Mouse (Mus musculus): Measurements from ENCODE around the gene Pamr1. TPM values are rescaled to one million over a fixed set of nuclear protein-coding genes. Genes with fewer than 3 reads are reported as not detected.
A peak's percentile ranks its signal among the peaks of the same experiment; 100 is the strongest.

Pamr1 gene
- total RNA-seq (2021), result 1 to 10 TPM; 4.5 to 5.8 TPM

DNA sequence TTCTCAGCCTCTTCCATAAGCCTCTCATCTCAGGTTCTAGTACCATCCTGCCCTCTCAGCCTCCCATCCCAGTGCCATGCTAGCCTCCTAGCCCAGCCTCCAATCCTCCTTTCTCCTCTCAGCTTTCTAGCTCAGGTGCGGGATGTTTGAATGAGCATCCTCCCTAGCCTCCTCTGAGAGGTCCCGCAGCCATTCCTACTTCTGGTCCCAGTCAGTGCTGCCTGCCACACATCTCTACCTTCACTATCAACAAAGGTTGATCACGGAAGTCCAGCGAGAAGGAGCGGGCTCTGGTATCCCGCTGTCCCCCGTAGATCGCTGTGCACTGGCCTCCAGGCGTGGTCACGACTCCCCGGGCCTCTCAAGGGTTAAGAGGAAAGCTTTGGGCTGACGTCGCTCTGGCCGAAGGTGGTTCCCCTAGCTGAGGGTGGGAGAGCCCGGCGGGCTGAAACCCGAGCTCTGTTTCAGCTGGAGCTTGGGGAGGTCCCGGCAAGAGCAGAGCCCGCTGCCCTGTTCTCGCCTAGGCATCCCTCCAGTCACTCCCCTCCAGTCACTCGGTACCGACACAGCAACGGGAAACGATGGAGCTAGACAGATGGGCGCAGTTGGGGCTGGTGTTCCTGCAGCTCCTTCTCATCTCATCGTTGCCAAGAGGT lies at the start of gene Pamr1:
TSS of gene Pamr1 (plus strand) at position 402 of the 656 bp plus-strand sequence.
- intact Hi-C loops (cut with DNase I), result no loop called here
- peak; percentile 44 for DNase-seq

DNA sequence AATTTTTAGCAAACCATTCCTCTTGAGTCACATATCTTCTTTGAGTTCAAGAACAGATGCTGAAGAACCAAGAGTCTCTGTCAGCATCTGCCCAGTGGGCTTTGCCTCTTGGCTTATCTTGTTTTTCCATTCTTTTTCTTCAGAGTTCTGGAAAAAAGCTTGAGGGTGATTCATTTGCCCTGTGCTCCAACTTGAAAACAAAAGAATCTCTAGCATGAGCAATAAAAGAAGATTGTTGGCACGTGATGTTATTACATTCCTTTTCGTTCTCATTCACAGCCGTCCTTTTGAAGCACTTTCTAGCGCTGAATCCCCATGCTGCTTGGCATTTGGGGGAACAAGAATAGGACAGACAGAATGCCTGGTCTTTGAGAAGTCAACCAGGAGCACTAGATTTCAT lies 42.2 kb upstream of the Pamr1 start:
- intact Hi-C loops (cut with DNase I), result no loop called here
- no peak for DNase-seq

DNA sequence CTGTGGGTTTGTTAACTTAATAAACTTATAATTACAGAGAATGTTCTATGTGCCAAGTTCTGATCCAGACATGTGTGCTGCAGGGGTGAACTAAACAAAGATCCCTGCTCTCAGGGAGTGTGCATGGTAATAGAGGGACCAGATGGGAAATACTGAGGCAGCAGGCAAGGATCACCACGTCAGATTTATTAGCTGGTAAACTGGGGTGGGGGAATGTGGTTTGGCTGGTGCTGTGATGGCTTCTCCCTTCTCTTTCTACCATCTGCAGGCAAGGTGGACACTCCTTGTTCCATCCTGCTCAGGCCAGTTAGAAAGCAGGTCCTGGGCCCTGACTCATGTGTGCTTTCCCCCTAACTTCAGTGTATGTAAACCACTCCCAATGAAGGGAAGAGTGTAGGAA lies 41.7 kb upstream of the Pamr1 start:
- no peak for DNase-seq
- intact Hi-C loops (cut with DNase I), result no loop called here

DNA sequence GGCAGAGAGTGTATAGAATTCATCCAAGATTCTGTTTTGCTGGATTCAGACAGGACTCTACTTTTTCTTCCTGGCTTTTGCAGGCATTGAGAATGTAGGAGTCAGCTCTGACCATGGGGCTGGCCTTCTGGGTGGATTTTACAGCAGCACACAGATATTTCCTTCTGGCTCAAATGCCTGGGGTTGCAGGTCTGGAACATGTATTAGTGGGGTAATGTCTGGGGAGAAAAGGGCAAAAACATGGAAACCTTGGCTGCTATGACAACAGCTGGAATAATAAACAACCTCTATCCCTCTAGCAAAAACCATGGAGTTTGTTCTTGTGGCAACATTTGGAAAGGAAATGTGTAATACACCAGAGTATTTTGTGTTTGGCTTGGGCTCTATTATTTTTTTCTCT lies 29.9 kb upstream of the Pamr1 start:
- intact Hi-C loops (cut with DNase I), result no loop called here
- no peak for DNase-seq

DNA sequence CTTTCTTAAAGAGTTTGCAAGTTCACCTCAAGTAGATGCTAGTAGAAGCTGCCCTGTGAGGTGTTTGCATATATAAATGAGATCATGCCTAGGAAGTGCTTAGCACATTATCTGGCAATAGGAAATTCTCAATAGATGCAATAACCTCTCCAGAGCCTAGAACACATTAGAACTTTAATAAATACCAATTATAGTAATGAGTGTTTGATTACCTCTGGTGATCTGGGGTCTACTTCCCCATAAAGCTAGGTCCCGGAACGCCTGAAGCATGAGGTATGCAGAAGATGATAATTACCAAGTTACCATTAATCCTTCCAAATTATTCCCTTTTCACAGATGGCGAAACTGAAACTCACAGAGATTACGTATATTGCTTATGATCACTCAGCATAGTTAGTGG lies 22.2 kb upstream of the Pamr1 start:
- intact Hi-C loops (cut with DNase I), result no loop called here
- DNase-seq, result no peak

DNA sequence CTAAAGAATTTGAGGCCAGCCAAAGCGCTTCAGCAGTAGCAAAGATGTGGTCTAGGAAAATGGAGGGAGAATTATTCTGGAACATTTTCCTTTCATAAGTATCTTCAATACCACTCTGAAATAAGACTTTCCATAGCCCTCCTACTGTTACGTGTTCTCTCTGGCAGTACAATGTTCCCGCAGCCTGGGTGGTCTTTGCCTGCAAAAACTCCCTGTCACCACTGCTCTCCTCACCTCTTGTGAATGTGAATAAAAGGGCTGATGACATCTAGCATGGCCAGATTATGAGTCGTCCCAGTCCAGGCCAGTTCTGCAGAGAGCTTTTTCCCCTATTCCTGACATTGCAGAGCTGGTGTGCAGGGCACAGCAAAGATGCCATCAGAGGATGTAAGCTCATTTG lies 16.4 kb upstream of the Pamr1 start:
- DNase-seq, result no peak
- intact Hi-C loops (cut with DNase I), result no loop called here

DNA sequence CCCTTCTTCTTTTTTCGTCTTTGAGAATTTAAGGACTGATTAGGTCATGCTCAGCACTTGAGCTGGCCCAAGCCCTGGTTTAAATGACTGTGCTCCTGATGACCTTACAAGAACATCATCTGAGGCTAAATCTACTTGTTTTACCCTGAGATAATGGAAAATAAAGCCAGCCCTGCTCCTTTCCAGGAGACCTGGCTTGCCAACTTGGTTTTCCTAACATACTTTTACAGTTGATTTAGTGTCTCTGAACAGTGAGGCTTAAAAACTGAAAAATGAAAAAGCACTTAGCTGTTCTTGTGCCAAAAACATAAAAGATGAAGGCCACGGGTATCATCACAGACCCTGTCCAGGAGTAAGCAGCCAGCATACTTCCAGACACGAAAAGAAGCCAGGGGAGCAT lies 13.0 kb upstream of the Pamr1 start:
- no peak for DNase-seq
- intact Hi-C loops (cut with DNase I), result no loop called here

DNA sequence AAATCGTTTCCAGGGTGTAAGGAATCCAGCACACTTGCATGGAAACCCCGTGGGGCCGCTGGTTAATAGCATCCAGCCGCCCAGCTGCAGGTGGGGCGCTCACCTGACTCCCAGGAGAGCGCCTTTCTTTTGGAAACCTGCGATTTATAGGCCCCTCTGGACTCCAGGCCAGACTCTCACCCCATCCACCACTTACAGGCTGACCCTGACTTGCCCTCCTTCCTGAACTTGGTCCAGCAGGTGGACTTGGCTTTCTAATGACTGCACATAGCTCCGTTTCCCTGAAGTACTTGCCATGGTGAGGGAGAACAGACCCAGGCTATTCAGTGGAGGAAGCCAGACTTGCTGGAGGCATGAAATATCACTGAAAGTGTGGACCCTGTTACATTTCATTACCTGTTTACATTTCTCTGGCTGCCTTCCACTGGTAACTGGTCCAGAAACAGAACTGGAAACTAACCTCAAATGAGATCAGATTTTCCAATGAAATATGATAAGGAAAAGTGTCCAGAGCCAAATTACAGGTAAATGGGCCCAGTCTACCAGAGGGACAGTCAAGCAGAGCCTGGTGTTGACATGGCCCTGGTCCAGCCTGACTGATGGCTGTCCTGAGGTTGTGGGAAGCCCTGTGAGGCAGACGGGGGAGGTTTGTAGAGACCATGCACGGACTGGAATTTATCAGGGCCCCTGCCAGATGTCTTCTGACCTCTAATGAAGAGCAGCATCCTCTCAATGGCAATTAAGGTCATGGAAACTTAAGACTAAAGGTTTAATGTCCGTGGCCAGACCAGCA lies 9.2 kb upstream of the Pamr1 start:
- intact Hi-C loops (cut with DNase I), result no loop called here
- no peak for DNase-seq

DNA sequence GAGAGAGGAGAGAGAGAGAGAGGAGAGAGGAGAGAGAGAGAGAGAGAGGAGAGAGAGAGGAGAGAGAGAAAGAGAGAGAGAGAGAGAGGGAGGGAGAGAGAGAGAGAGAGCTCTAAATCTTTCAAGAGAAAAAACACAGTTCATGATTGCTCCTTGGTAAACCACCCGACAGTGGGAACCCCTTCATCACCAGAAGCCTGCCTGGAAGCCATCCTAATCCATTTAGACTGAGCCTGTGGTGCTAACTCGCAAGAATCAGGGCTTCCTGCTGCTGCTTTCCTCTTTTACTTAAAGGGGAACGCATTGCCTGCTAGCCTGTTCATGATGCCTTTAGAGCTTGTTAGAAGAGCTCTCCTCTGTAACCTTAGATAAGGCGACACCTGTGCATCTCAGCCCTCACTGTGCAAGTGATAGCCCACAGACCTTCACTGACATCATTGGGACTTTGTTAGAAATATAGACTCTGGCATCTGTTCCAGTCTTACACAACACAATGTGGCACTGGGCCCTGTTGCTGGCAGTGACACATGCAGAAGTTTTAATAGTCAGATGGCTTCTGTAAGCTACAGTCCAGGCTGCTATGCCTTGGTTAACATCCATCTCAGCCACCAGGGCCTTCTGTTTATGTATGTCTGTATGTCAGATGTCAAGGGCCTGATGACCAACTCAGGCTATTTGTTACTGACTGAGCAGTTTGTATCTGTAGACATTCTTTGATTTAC lies 8.2 kb upstream of the Pamr1 start:
- intact Hi-C loops (cut with DNase I), result no loop called here
- no peak for DNase-seq

DNA sequence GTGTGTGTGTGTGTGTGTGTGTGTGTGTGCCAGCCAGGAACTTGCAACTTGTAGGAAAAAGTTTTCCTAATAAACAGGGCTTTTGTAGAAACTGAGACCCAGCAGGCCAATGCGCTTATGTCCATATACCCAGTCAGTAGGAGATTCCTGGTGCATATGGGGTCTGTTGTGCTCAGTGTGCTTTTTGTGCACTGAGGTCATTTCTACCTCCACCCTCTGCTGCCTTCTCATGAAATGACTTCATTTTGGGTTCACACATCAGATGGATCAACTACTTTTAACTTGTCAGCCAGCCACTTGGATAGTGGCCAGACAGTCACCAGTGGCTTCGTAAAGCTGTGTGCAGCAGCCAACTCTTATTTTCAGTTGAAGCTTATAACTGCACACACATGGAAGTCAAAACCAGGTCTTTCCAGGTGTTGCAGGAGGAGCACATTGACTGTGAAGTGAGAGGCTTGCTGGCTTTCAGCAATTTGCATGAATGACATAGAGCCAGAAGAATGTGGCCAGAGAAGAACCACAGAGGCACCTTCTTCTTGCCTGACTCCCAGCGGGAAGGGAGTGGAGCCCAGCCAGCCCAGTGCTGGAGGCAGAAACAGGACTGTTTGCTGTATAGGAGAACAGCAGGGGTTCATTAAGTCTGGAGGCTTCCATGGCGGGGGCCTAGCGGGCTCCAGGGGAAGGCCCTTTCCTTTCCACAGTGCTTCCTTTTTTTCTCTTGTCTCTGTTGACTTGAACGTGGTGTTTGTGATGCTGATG lies 5.7 kb upstream of the Pamr1 start:
- no peak for DNase-seq
- intact Hi-C loops (cut with DNase I), result no loop called here

DNA sequence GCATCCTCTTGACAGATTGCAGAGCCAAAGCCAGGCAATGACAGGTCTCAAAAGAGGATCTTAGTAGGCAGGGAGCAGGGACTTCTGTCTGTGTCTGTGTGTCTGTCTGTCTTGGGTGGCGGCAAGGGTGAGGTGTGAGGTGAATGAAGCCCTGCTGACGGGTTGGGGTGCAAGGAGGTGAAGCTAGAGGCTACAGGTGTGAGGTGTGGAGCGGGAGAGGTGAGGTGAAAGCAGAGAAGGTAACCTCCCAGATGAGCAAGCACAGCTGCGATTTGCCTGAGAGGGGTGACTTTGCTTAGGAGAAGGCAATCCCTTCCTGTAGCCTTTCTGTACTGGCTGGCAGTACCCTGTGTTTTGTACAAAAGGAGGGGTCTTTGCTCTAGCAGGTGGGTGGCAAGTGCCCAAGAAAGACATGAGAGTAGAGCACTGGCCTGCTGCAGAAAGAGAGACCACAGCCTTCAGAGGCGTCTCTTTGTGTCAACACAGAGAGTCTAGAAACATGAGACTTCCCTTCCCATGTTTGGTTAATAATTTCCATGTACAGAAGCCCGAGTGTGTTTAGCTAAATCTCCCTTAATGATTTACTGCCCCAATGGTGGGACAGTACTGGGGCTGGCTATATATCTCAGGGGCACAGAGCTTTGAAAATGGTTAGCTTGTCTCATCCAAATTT lies 1.2 kb downstream of the Pamr1 start:
- no peak for DNase-seq
- intact Hi-C loops (cut with DNase I), result no loop called here

DNA sequence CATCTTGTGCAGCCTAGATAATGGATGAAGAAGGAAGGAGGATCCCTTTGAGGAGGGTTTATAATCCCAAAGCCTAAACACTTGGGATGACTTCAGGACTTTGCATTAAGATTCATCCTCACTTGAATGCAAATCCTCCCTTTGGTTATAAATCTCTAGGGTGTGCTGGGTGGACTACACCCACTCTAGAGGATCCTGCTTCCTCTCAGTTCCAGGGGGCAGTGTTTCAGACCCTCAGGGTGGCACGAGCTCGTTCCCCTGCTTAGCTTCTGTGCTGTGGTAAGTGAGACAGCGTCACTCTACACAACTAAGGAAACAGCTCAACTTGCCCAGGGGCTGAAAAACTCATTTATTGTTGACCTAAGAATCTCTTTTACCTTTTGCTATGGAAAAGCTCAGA lies 1.8 kb downstream of the Pamr1 start:
- intact Hi-C loops (cut with DNase I), result no loop called here
- DNase-seq, result no peak

DNA sequence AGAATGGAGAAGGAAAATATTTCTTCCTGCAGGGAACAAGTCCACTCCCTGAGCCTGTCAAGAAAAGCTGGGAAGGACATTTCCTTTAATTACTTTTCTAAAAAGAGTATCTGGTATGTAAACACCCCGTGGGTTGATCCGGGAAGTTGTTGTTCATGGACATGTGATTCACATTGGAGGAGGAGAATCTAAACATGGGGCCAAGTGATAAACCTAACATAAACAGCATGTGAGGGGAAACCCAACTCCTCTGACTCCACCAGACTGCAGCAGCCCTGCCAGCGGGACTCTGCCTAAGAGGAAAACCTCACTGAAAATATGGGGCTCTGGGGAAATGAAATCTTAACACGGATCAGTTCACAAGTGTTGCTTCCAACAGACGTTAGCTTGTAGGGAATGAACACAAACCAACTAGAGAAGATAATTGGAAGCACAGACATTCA lies 2.3 kb downstream of the Pamr1 start:
- intact Hi-C loops (cut with DNase I), result no loop called here
- no peak for DNase-seq

DNA sequence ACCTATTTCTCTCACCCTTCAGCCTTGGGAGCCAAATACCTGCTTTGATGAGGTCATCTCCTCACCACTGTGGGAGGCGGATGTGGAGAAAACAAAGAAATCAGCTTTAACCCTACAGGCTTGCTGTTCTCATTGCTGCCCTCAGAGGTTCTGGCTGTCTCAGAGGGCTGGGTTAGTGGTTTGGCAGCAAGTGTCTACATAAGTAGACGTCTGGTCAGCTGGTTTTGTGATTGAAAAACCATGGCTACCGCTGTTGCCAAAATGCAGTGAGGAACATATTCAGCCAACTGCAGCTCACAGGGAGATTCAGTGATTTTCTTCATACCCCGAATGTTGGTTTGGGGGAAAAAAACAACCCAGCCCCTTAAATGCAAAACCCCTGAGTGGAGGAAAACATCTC lies 7.3 kb downstream of the Pamr1 start:
- intact Hi-C loops (cut with DNase I), result no loop called here
- DNase-seq, result no peak

DNA sequence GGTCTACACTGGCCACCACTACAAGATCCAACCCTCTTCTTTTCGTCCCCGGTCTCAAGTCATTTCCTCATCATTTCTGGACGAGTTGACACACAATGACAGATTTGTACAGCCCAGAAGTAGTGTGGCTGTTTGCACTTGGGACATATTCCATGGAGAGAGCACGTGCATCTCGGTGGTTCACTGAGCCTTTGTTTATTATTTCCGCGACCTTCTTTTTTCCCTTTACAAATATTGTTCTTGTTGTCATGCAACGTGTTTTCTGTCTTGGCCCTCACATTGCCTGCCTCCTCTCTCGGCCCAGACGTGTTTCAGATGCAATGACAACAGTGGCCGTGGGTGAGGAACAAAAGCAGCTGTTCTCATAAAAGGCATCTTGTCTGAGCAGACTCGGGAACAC lies 9.2 kb downstream of the Pamr1 start:
- intact Hi-C loops (cut with DNase I), result no loop called here
- DNase-seq, result no peak

DNA sequence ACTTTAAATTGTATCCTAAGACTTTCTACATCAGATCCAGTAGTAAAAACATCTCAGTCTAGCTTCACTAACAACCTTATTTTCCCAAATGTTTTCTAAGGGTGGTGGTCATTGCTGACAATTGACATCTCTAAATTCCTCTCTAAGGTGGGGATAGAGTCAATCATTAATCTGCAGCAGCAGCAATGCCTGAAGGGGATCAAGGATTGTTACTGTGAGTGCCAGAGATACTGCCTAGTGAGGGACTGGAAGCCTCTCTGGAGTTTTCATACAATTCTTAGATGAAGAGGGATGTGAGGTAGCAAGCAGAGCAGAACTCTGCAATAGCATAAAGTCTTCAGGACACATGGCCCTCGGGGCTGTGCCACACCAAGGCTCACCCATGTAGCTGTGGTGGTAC lies 14.0 kb downstream of the Pamr1 start:
- intact Hi-C loops (cut with DNase I), result no loop called here
- DNase-seq, result no peak

DNA sequence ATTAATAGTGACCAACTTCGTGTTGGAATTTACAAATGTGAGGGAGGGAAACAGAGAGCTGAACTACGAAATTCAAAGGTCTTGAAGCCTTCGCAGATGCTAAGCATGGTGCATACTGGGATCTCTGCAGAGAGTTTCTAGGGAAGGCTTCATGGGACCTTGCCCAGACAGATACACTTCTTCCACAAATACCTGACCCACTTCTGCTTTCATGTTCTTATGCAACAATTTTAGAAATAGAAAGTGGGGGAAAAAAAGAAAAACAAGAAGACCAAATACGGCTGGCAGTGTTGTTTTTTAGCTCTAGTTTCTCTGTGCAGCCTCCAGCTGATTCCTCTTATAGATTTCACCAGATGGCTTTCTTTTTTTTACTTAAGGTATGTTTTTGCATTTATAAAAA lies 29.4 kb downstream of the Pamr1 start:
- intact Hi-C loops (cut with DNase I), result no loop called here
- no peak for DNase-seq

DNA sequence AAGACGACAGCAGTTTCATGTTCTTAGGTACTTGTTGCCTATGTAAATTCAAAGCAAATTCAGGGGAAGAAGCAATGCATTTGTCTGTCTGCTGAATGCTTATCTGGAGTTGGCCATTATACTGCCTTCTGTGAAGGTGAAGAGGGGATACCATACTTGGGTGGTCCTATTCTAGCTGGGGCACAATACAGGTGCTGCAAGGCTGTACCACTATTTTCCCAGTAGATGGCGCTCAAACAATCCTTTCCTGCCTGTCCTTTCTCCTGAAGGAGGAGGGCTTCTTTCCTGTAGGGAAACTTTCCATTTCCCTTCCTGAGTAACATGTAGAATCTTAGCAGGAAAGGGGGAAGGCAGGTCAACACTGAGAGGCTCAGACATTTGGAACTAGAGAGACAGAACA lies 40.2 kb downstream of the Pamr1 start:
- intact Hi-C loops (cut with DNase I), result loop anchor here (10.0 kb wide), 1 partner anchor 425 kb away; no protein-coding TSS in a partner anchor
- DNase-seq, result peak; percentile 24

DNA sequence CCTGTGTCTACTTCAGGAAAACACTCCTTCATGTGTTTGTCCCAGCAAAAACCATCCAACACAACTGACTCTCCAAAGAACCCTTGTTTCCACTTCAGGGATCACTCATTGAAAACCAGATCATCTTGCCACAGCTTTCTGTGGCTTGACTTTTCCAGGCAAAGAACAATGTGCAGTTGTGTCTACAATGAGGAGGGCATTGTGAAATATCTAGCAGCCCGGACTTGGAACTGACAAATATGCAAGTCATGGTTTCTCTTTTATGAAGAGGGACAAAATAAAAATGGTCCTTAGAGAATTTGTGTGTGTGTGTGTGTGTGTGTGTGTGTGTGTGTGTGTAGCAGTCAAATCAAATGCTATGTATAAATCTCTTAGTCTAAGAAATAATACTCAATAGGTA lies 44.7 kb downstream of the Pamr1 start:
- no peak for DNase-seq
- intact Hi-C loops (cut with DNase I), result loop anchor here (10.0 kb wide), 1 partner anchor 420 kb away; no protein-coding TSS in a partner anchor

DNA sequence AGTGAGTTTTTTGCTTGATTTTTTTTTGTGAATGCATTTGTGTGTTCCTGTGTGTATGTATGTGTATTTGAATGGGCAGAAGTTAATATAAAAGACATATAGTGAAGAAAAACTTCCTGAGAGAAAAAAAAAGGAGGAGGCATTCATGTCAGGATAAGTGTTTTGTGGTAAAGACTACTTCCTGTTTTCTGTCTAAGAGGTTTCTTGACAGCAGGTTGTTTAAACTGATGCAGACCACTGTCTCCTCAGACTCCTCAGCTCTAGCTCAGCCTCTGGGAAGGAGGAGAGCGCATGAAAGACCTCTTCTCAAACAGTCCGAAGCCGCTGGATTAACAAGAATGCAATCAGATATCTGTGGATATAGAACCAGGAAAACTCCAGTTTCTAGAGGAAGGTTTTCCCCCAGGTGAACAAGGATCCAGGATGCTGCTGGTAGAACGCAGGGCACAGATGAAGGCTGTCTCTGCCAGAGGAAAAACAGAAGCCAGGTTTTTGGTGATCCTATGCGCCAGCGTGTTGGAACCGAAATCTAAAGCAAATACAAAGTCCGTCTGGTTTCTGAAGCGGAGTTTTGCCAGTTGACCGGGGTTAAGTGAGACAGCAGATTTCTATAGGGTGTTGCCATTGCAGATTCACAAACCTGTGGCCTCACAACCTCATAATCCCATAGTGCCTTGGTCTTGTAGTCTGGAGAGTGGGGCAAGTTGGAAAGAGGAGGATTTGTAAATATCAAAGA lies 45.8 kb downstream of the Pamr1 start:
- intact Hi-C loops (cut with DNase I), result loop anchor here (10.0 kb wide), 1 partner anchor 419 kb away; no protein-coding TSS in a partner anchor

More for the DNA sequence above, 45.8 kb downstream of the Pamr1 start:
- DNase-seq, result no peak
